Mouse (Mus musculus) embryonic facial prominence, embryonic 11.5 days (tissue): ENCODE measurements around the gene Cldn24. TPM values are rescaled to one million over a fixed set of nuclear protein-coding genes. Genes with fewer than 3 reads are reported as not detected.

Experiments
- ATAC-seq: fragments of 200-750 bp; cut with Nextera tagmentation; replicated peaks from 2 replicates; pipeline ENCODE4 v1.8.0; 2017; ENCODE audit warnings: low read depth; ENCODE audit not compliant: insufficient number of reproducible peaks, low FRiP score, low TSS enrichment
- DNase-seq: peaks from one replicate; pipeline ENCODE4 v3.0.0-alpha.2; 2015; ENCODE audit warnings: low spot score
- H3K27ac ChIP-seq: fragments of 300-500 bp; sonication (generic); replicated peaks from 2 replicates; pipeline ENCODE4 v1.5.1; 2014; ENCODE audit warnings: mild to moderate bottlenecking, low read depth, low read length, control low read depth
- H3K27me3 ChIP-seq: fragments of 300-500 bp; sonication (generic); 2 replicates; pipeline ENCODE4 v1.6.1; 2014; ENCODE audit warnings: mild to moderate bottlenecking, low read length, moderate library complexity, mixed read lengths; ENCODE audit not compliant: control insufficient read depth, insufficient read depth
- H3K36me3 ChIP-seq: fragments of 300-500 bp; sonication (generic); replicated peaks from 2 replicates; pipeline ENCODE4 v1.6.1; 2014; ENCODE audit warnings: low read depth, mild to moderate bottlenecking, low read length, moderate library complexity, mixed read lengths; ENCODE audit not compliant: control insufficient read depth, insufficient read depth
- H3K4me1 ChIP-seq: fragments of 300-500 bp; sonication (generic); 2 replicates; pipeline ENCODE4 v1.6.1; 2014; ENCODE audit warnings: low read length, mixed read lengths; ENCODE audit not compliant: control insufficient read depth, insufficient read depth
- H3K4me2 ChIP-seq: fragments of 300-500 bp; sonication (generic); 2 replicates; pipeline ENCODE4 v1.6.1; 2014; ENCODE audit warnings: low read depth, mild to moderate bottlenecking, control low read depth, low read length, moderate library complexity
- H3K4me3 ChIP-seq: fragments of 300-500 bp; sonication (generic); 2 replicates; pipeline ENCODE4 v1.5.1; 2014; ENCODE audit warnings: low read depth, low read length, control low read depth
- H3K9ac ChIP-seq: fragments of 300-500 bp; sonication (generic); replicated peaks from 2 replicates; pipeline ENCODE4 v1.6.1; 2014; ENCODE audit warnings: mild to moderate bottlenecking, control low read depth, low read length
- H3K9me3 ChIP-seq: fragments of 300-500 bp; sonication (generic); replicated peaks from 2 replicates; pipeline ENCODE4 v1.6.1; 2016; ENCODE audit warnings: mild to moderate bottlenecking, low read length, inconsistent platforms, mixed read lengths; ENCODE audit not compliant: control insufficient read depth
- WGBS: fragments of 180-500 bp; shearing (Covaris S2); extraction: QIAGEN DNeasy Blood & Tissue Kit; methylation state at CpG from one replicate; pipeline ENCODE4 v1.1.7; 2014; 5-methylcytosine and 5-hydroxymethylcytosine counted together
- polyA plus RNA-seq: library from polyadenylated mRNA; unstranded; fragments of >200 nt; fragmentation: Nextera tagmentation; extraction: Ambion mirVana; gene quantifications from 2 replicates; pipeline ENCODE4 v1.2.1, GENCODE M21; 2014

The Cldn24 gene
- polyA plus RNA-seq, 1 experiment from 2014 or later, result not detected

DNA sequence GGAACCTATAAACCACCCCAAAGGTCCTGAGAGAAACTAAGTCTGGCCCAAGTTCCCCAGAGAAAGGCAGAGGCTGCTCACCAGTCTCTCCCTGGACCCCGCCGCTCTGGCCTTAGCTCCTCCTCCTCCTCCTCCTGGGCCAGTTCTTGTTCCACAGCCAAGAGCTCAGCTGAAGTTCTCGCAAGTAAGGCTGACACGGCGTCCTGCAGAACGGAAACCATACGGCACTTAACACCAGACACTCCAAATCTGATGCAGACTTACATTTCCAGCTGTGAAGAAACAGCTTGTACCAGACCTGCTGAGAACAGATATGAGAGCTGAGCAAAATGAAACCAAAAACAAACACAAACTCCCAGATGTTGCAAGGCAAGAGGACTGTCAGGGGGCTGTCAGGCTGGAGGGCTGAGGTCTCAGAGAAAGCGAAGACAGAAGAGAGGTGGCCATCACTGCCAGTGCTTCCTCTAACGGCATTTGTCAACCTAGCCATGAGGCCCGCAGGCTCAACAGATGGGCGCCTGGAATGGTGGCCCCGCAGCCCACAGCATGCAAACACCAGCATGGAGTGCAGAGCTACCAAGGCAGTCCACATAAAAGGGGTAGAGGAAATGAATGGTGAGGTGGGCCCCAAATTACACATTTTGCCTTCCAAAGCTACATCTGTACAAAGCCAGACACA lies 30.0 kb downstream of the Cldn24 start:
- Histone ChIP-seq H3K9ac (peak overlapping the region; percentile 10; the same call in 1 of the 2 replicates), H3K27me3 (no peaks in the 10 kb centered on the region), H3K9me3 (no peaks in the 10 kb centered on the region), H3K4me3 (no peak overlapping the region), H3K36me3 (peaks cover 3% of the 10 kb centered on the region), H3K27ac (peak overlapping the region; percentile 44), H3K4me1 (no peaks in the 10 kb centered on the region), H3K4me2 (no peak overlapping the region; the same call in 1 of the 2 replicates)
- ATAC-seq, result 0 out of 2 replicates have a peak, but pooled peaks have one; percentile 21
- peak; percentile 52 for DNase-seq
- 55% methylated on average over 12 of the region's 12 CpGs for WGBS

DNA sequence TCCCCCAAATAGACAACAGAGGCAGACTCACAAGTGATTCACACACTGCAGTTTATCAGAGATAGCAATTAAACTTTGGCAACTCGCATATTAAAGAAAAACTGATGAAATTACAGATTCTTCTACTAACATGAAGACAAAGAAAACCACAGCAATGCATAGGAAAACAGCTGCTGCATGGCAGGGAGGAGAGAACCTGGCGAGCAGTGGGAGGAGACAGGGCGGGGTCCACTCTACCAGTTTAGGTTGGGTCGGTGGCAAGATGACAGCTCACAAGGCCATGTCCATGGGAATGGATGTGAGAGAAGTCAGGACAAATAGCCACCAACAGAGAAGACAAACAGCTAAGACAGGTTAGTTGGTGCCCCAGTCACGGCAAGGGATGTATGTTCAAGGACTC lies 30.8 kb downstream of the Cldn24 start:
- H3K27ac ChIP-seq, result no peak overlapping the region
- no peak for DNase-seq
- ATAC-seq, result no peak
- H3K9me3 ChIP-seq, result no peaks in the 10 kb centered on the region
- no peaks in the 10 kb centered on the region for H3K4me1 ChIP-seq
- H3K4me3 ChIP-seq, result no peak overlapping the region
- peaks cover 3% of the 10 kb centered on the region for H3K36me3 ChIP-seq
- no peaks in the 10 kb centered on the region for H3K27me3 ChIP-seq
- 85% methylated on average over 5 of the region's 5 CpGs for whole genome bisulfite sequencing
- H3K9ac ChIP-seq, result no peak overlapping the region
- H3K4me2 ChIP-seq, result no peak overlapping the region

DNA sequence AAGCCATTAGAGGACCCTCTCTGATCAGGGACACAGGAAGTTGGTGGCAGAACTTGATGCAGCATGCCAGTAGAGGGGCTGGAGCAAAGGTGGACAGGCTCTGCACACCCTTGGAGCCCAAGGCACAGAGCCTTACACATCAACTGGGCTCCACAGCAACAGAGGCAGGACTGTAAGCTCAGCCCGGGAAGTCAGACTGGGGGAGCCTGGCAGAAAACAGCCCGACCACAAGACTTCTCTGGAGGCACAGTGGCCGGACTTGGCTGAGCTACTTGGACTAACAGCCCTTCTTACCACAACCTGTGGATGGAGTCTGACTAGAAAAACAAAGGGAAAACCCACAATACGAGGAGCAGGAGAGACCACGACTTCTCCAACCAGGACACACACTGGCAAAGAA lies 31.4 kb downstream of the Cldn24 start:
- Histone ChIP-seq H3K9me3 (no peaks in the 10 kb centered on the region), H3K4me3 (no peak overlapping the region), H3K36me3 (peaks cover 5% of the 10 kb centered on the region), H3K9ac (no peak overlapping the region), H3K27ac (no peak overlapping the region), H3K27me3 (no peaks in the 10 kb centered on the region), H3K4me1 (no peaks in the 10 kb centered on the region), H3K4me2 (no peak overlapping the region)
- DNase-seq (no peak), ATAC-seq (no peak)
- WGBS, result 84% methylated on average over 5 of the region's 5 CpGs

DNA sequence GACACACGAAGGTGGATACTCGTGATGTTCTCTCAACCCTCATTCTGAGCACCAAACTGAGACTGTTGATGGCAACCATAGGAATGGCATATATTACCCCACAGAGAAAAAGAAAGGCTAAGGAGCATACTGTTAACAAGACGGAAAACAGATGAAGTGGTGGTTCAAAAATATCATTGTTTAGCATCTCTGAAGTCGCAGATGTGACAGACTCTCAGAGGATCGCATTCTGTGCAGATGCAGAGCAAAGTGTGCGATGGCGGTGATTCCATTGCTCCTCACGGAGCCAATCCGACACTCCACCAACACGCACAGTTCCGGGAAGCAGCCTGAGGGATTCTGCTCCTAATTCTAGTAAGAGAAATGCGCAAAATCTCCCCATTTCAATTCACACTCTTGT lies 37.3 kb downstream of the Cldn24 start:
- 96% methylated on average over 12 of the region's 12 CpGs for WGBS
- H3K4me2 ChIP-seq, result no peak overlapping the region
- no peaks in the 10 kb centered on the region for H3K27me3 ChIP-seq
- no peaks in the 10 kb centered on the region for H3K4me1 ChIP-seq
- H3K9ac ChIP-seq, result no peak overlapping the region
- H3K27ac ChIP-seq, result no peak overlapping the region
- no peak overlapping the region for H3K4me3 ChIP-seq
- DNase-seq (no peak), ATAC-seq (no peak)
- no peaks in the 10 kb centered on the region for H3K9me3 ChIP-seq
- peaks cover 2% of the 10 kb centered on the region; the same call in 1 of the 2 replicates for H3K36me3 ChIP-seq

DNA sequence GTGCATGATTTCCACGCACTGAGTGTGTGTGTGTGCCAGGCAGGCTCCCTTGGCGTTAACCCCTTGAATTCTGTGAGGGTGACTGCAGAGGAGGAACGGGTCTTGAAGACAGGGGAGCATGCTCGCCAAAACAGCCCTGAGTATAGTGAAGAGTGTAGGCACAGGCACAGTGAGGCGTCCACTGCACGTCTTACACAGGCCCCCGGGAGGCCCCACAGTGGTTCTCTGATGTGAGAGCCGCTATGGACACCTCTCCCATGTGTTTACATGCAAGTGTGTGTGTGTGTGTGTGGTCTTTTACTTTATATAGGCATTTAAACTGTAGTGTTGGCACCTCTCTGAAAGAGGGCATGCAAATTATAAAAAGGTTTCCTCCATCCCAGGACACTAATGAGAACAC lies 44.6 kb downstream of the Cldn24 start:
- no peak overlapping the region for H3K27ac ChIP-seq
- DNase-seq (no peak), ATAC-seq (no peak)
- H3K9me3 ChIP-seq, result no peaks in the 10 kb centered on the region
- no peaks in the 10 kb centered on the region; the same call in 1 of the 2 replicates for H3K36me3 ChIP-seq
- WGBS, result 86% methylated on average over 8 of the region's 8 CpGs
- no peaks in the 10 kb centered on the region for H3K27me3 ChIP-seq
- H3K4me1 ChIP-seq, result no peaks in the 10 kb centered on the region
- H3K4me3 ChIP-seq, result no peak overlapping the region
- H3K9ac ChIP-seq, result no peak overlapping the region
- H3K4me2 ChIP-seq, result no peak overlapping the region

DNA sequence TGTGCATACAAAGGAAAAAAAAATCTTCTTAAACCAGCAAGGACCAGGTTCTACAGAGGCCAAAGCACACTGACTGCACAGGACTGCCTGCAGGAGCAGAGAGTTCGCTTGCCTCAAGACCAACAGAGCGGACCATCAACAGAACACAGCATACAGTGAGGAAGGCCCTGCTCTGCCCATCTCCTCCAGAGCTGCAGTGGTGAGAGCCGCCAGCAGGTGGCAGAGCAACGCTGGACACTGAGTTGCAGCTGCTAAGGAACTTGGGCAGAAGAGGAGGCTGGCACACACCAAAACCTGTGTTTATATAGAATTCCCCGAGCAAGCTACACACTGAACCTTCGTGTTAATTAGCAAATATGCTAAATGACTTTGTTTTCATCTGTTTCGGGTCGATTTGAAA lies 45.1 kb downstream of the Cldn24 start:
- Histone ChIP-seq H3K9ac (no peak overlapping the region), H3K27ac (no peak overlapping the region), H3K4me3 (no peak overlapping the region), H3K27me3 (no peaks in the 10 kb centered on the region), H3K4me1 (no peaks in the 10 kb centered on the region), H3K9me3 (no peaks in the 10 kb centered on the region), H3K4me2 (no peak overlapping the region), H3K36me3 (no peaks in the 10 kb centered on the region)
- 27% methylated on average over 8 of the region's 8 CpGs for whole genome bisulfite sequencing
- peak; percentile 46; the same call in 1 of the 2 replicates for ATAC-seq
- peak; percentile 85 for DNase-seq

Other genes with a start within 250 kb of the Cldn24 start
- 14.3 and 14.4 TPM in 2 replicates for gene Ing2, start 146.6 kb upstream of the Cldn24 start, polyA plus RNA-seq
- gene Cdkn2aip, start 108.2 kb upstream of the Cldn24 start, polyA plus RNA-seq, result 38.2 and 38.6 TPM in 2 replicates
- gene Cldn22, start 2.3 kb downstream of the Cldn24 start, polyA plus RNA-seq, result not detected in 2 replicates
- 8.8 and 9.7 TPM in 2 replicates for gene Wwc2, start 168.8 kb downstream of the Cldn24 start, polyA plus RNA-seq